Mouse (Mus musculus) G1E (cell line): ENCODE data around the gene Lrp8.

Experiments
- CTCF ChIP-seq: IDR thresholded peaks from 2 replicates; pipeline ENCODE4 v1.5.1; 2012; ENCODE audit warnings: low read depth, low read length, inconsistent platforms, mixed read lengths
- TAL1 ChIP-seq: conservative IDR thresholded peaks from 2 replicates; pipeline ENCODE4 v1.6.1; 2012; ENCODE audit warnings: low read depth, low read length, inconsistent platforms, mixed read lengths

DNA sequence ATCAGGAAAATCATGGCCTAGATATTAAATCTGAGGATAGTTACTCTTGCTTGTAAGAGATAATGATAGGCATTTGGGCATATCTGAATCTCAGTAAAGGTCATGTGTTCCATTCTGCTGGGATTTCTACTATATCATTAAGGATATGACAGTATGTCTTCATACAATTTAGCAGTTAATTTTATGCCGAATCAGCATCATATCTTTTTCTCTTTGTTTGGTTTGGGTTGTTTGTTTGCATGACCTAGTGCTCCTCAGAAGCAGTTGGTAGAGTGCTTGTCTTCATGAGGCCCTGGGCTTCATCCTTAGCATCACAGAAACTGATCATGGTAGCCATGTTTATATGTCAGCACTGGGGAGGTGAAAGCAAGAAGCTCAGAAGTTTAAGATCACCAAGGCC, 79.6 kb downstream of the Lrp8 start:
- no peak for TF ChIP-seq CTCF
- TF ChIP-seq TAL1, result no peak
